Mouse (Mus musculus) embryonic facial prominence, embryonic 12.5 days (tissue): ENCODE measurements around the gene Mad1l1. TPM values are rescaled to one million over a fixed set of nuclear protein-coding genes. Genes with fewer than 3 reads are reported as not detected.

Source experiments
- ATAC-seq: fragments of 200-750 bp; cut with Nextera tagmentation; 2 replicates; pipeline ENCODE4 v1.8.0; 2017; ENCODE audit not compliant: insufficient number of reproducible peaks, insufficient read depth, low FRiP score, low TSS enrichment
- H3K27ac ChIP-seq: fragments of 300-500 bp; sonication (generic); 2 replicates; pipeline ENCODE4 v1.5.1; 2016; ENCODE audit warnings: mild to moderate bottlenecking
- H3K27me3 ChIP-seq: fragments of 300-500 bp; sonication (generic); 2 replicates; pipeline ENCODE4 v1.6.1; 2016; ENCODE audit warnings: mild to moderate bottlenecking, moderate library complexity
- H3K36me3 ChIP-seq: fragments of 300-500 bp; sonication (generic); 2 replicates; pipeline ENCODE4 v1.6.1; 2016; ENCODE audit warnings: mild to moderate bottlenecking
- H3K4me1 ChIP-seq: fragments of 300-500 bp; sonication (generic); 2 replicates; pipeline ENCODE4 v1.6.1; 2016
- H3K4me2 ChIP-seq: fragments of 300-500 bp; sonication (generic); replicated peaks from 2 replicates; pipeline ENCODE4 v1.6.1; 2016; ENCODE audit warnings: mild to moderate bottlenecking, moderate library complexity
- H3K4me3 ChIP-seq: fragments of 300-500 bp; sonication (generic); 2 replicates; pipeline ENCODE4 v1.5.1; 2016; ENCODE audit warnings: mild to moderate bottlenecking
- H3K9ac ChIP-seq: fragments of 300-500 bp; sonication (generic); 2 replicates; pipeline ENCODE4 v1.6.1; 2016; ENCODE audit warnings: mild to moderate bottlenecking, moderate library complexity
- H3K9me3 ChIP-seq: fragments of 300-500 bp; sonication (generic); 2 replicates; pipeline ENCODE4 v1.6.1; 2016; ENCODE audit warnings: mild to moderate bottlenecking, moderate library complexity
- WGBS: fragments of 180-500 bp; shearing (Covaris S2); methylation state at CpG from one replicate; pipeline ENCODE4 v1.1.7; 2016; 5-methylcytosine and 5-hydroxymethylcytosine counted together
- polyA plus RNA-seq: library from polyadenylated mRNA; unstranded; fragments of >200 nt; fragmentation: Nextera tagmentation; extraction: Ambion mirVana; gene quantifications from 2 replicates; pipeline ENCODE4 v1.2.1, GENCODE M21; 2016

Mad1l1 gene
- polyA plus RNA-seq, 1 experiment from 2014 or later = 56.3 TPM

- no peaks in the 10 kb centered on the region for H3K9me3 ChIP-seq
- H3K4me2 ChIP-seq = no peak overlapping the region
- 92% methylated on average over 5 of the region's 5 CpGs for WGBS
- no peak overlapping the region for H3K27ac ChIP-seq
- peaks cover 34% of the 10 kb centered on the region for H3K36me3 ChIP-seq
- H3K4me3 ChIP-seq = no peak overlapping the region
- no peaks in the 10 kb centered on the region for H3K27me3 ChIP-seq
- ATAC-seq = no peak
- H3K9ac ChIP-seq = no peak overlapping the region
- no peaks in the 10 kb centered on the region for H3K4me1 ChIP-seq
These were observed 63.9 kb downstream of the Mad1l1 start for GRCm38 (mm10) chr5:140257439-140257838.

DNA sequence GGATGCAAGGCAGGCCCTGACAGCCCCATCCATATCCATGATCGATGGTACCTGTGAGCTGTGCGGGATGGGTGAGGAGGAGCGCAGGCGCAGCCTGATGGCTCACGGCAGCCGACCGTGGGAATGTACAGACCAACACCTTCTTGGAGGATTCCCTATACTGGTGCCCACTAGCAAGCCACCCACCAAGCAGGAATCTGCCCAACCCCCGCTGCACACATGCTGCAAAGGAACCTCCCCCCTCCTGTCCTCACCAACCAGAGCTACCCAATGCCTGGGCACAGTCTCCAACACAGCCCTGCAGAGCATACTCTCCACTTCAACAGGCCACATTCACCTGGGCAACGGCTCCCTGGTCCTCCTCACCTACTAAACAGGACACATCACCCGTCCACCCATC, 64.7 kb downstream of the Mad1l1 start:
- H3K4me2 ChIP-seq = no peak overlapping the region
- H3K4me1 ChIP-seq = no peaks in the 10 kb centered on the region
- no peaks in the 10 kb centered on the region for H3K27me3 ChIP-seq
- H3K4me3 ChIP-seq = no peak overlapping the region
- no peak overlapping the region for H3K27ac ChIP-seq
- no peak overlapping the region for H3K9ac ChIP-seq
- WGBS = 87% methylated on average over 10 of the region's 10 CpGs
- H3K36me3 ChIP-seq = peaks cover 37% of the 10 kb centered on the region
- peak; percentile 22; the same call in 1 of the 2 replicates for ATAC-seq
- H3K9me3 ChIP-seq = no peaks in the 10 kb centered on the region

GRCm38 (mm10) chr5:140255265-140255664, 66.1 kb downstream of the Mad1l1 start:
- no peaks in the 10 kb centered on the region for H3K27me3 ChIP-seq
- no peak overlapping the region for H3K4me2 ChIP-seq
- ATAC-seq = no peak
- H3K4me3 ChIP-seq = no peak overlapping the region
- no peaks in the 10 kb centered on the region for H3K4me1 ChIP-seq
- H3K9me3 ChIP-seq = no peaks in the 10 kb centered on the region
- WGBS = 80% methylated on average over 5 of the region's 5 CpGs
- H3K9ac ChIP-seq = no peak overlapping the region
- peaks cover 31% of the 10 kb centered on the region for H3K36me3 ChIP-seq
- H3K27ac ChIP-seq = no peak overlapping the region

DNA sequence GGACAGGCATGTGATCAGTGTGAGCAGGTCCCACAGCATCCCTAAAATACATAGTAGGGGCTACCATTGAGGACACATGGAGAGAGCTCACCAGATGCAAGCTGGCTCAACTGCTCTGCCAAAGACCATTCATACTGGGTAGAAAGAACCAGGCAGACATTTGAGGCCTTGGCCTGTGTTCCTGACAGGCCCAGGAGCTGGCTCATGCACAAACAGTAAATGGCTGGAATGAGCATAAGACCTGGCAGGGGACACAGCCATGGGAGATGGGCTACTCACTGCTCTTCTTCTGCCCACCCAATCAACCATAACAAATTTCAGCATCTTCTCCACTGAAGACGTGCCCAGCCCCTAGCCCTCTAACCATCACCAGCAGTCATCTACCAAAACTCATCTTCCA, 66.7 kb downstream of the Mad1l1 start:
- H3K36me3 ChIP-seq = peaks cover 27% of the 10 kb centered on the region; the same call in 1 of the 2 replicates
- no peak for ATAC-seq

GRCm38 (mm10) chr5:140251989-140252388, 69.4 kb downstream of the Mad1l1 start:
- Histone ChIP-seq H3K4me3 (no peak overlapping the region), H3K36me3 (peaks cover 21% of the 10 kb centered on the region; the same call in 1 of the 2 replicates), H3K27me3 (no peaks in the 10 kb centered on the region), H3K4me2 (no peak overlapping the region), H3K4me1 (no peaks in the 10 kb centered on the region), H3K9ac (no peak overlapping the region), H3K27ac (no peak overlapping the region), H3K9me3 (no peaks in the 10 kb centered on the region)
- ATAC-seq = no peak
- 98% methylated on average over 2 of the region's 2 CpGs for WGBS

More for the DNA sequence above, 66.7 kb downstream of the Mad1l1 start:
- no peak overlapping the region for H3K27ac ChIP-seq
- H3K9me3 ChIP-seq = no peaks in the 10 kb centered on the region
- no peak overlapping the region for H3K9ac ChIP-seq
- H3K4me1 ChIP-seq = no peaks in the 10 kb centered on the region
- H3K4me3 ChIP-seq = no peak overlapping the region
- WGBS = 94% methylated on average over 1 of the region's 1 CpGs
- H3K27me3 ChIP-seq = no peaks in the 10 kb centered on the region
- H3K4me2 ChIP-seq = no peak overlapping the region

DNA sequence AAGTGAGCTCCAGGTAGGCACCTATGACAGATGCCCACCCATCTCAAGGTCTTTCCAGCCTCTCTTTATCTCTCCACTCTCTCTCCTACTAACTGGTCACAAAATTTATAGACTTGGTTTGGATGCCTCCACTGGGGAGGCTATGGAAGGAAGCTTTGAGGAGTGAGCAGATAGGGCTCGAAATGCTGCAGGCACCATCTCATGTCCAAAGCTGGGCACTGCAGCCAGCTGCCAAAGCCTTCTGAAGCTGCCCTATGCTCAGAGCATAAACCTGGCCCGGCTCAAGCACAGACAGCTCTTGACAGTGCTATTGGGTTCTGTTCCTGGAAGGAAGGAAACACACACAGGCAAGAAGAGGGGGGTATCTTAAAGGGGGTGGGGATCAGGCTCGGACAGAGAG, 71.0 kb downstream of the Mad1l1 start:
- Histone ChIP-seq H3K4me1 (no peaks in the 10 kb centered on the region), H3K9me3 (no peaks in the 10 kb centered on the region), H3K9ac (no peak overlapping the region), H3K36me3 (peaks cover 9% of the 10 kb centered on the region; the same call in 1 of the 2 replicates), H3K27me3 (no peaks in the 10 kb centered on the region), H3K27ac (no peak overlapping the region), H3K4me2 (no peak overlapping the region), H3K4me3 (no peak overlapping the region)
- ATAC-seq = no peak
- 82% methylated on average over 3 of the region's 3 CpGs for WGBS

DNA sequence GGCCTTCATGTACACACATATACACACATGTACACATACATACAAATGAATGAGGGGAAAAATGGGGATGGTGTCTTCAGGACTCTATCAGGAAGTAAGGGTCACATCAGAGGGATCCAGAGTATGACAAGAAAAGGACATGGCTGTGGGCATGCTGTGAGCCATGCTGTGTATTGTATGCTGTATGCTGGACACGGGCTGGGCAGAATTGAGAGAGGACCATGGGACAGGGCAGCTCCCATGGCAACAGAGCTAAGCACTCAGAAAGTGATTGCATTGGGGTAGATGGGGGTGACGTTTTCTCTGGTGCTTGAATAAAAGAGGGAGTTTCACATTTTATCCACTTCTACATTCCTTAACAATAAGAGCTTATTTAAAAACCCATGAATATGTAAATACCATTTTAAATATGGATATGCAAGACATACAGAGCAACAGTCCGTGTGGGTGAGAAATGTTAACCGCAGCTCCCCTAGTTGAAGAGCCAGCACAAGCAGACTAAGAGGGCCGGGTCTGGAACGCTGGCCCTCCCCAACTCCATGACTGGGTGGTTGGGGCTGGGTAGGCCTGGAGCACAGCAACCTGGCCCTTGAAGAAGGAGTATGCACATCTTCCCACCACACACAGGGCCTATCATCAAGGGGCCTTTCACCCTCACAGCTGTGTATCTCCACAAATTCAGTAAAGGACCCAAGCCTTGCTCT, 71.8 kb downstream of the Mad1l1 start:
- no peaks in the 10 kb centered on the region for H3K27me3 ChIP-seq
- peaks cover 9% of the 10 kb centered on the region; the same call in 1 of the 2 replicates for H3K36me3 ChIP-seq
- no peak overlapping the region for H3K27ac ChIP-seq
- 88% methylated on average over 6 of the region's 6 CpGs for WGBS
- no peak overlapping the region for H3K4me2 ChIP-seq
- no peak overlapping the region for H3K9ac ChIP-seq
- no peaks in the 10 kb centered on the region for H3K4me1 ChIP-seq
- no peaks in the 10 kb centered on the region for H3K9me3 ChIP-seq
- no peak for ATAC-seq
- H3K4me3 ChIP-seq = no peak overlapping the region

DNA sequence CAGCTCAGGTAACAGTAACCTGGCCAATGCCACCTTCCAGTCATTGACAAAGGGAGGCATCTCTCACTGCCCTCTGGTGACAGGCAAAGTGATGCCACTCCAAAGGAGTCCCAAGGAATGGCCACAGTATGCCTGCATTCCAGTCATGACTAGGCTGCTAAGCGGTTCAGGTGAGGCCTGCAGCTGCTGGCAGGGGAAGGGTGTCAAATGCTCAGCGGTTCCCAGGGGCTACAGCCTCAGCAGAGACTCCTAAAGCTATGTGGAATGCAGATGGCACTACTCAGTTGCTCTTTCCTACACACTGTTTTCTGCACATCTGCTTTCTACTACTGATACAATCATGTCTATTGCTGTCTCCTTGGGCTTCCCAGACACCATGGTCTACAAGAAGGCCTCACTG, 73.3 kb downstream of the Mad1l1 start:
- Histone ChIP-seq H3K27ac (no peak overlapping the region), H3K9ac (no peak overlapping the region), H3K27me3 (no peaks in the 10 kb centered on the region), H3K4me3 (no peak overlapping the region), H3K4me2 (no peak overlapping the region), H3K4me1 (no peaks in the 10 kb centered on the region), H3K9me3 (no peaks in the 10 kb centered on the region), H3K36me3 (peaks cover 6% of the 10 kb centered on the region; the same call in 1 of the 2 replicates)
- WGBS = 79% methylated on average over 2 of the region's 2 CpGs
- ATAC-seq = no peak

- 84% methylated on average over 3 of the region's 3 CpGs for WGBS
- no peak overlapping the region for H3K4me2 ChIP-seq
- 0 out of 2 replicates have a peak, but pooled peaks cover 8% of the 10 kb centered on the region for H3K36me3 ChIP-seq
- H3K4me1 ChIP-seq = no peaks in the 10 kb centered on the region
- ATAC-seq = no peak
- H3K9ac ChIP-seq = no peak overlapping the region
- H3K9me3 ChIP-seq = no peaks in the 10 kb centered on the region
- no peak overlapping the region for H3K4me3 ChIP-seq
- no peaks in the 10 kb centered on the region for H3K27me3 ChIP-seq
- H3K27ac ChIP-seq = no peak overlapping the region
These were observed 81.1 kb downstream of the Mad1l1 start for GRCm38 (mm10) chr5:140240235-140240634.

DNA sequence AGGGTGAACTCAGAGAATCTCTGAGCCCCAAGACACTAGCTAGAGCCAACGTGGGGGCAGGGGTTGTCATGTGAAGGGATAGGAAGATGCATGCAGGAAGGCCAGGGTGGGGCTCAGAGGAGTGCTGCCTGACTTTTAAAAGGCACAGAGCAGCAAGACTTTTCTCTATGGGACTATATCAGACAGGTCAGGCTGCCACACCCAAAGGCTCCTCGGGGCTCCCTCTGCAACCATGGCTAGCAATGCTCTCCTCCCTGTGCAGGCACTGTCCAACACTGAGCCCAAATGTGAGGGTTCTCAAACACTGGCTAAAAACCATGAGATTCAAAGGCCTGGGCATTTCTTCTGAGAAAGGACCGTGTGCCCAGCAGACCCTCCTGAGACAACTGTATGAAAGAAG, 82.5 kb downstream of the Mad1l1 start:
- H3K9me3 ChIP-seq = no peaks in the 10 kb centered on the region
- 67% methylated on average over 3 of the region's 3 CpGs for WGBS
- no peak for ATAC-seq
- H3K9ac ChIP-seq = no peak overlapping the region
- H3K4me2 ChIP-seq = no peak overlapping the region
- no peaks in the 10 kb centered on the region for H3K27me3 ChIP-seq
- H3K4me3 ChIP-seq = no peak overlapping the region
- H3K36me3 ChIP-seq = 0 out of 2 replicates have a peak, but pooled peaks cover 8% of the 10 kb centered on the region
- H3K4me1 ChIP-seq = no peaks in the 10 kb centered on the region
- no peak overlapping the region for H3K27ac ChIP-seq

DNA sequence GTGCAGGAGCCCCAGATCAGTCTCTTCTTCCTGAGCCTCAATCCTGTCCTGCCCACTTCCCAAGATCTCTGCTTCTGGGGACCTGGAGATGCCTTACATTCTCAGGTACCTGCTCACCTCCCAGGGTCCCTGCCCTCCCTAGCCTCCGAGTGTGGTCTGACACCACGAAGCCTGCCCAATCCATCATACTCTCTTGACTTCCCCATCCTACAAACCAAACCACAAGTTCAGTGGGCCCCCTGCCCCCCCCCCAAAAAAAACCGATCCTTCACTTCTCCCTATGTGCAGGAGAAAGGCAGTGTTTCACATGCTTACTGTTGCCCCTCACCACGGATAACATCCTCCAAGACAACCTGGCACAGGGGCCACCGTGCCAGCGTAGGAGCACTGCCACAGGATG, 90.5 kb downstream of the Mad1l1 start:
- no peak overlapping the region for H3K9ac ChIP-seq
- WGBS = 89% methylated on average over 6 of the region's 6 CpGs
- no peak overlapping the region for H3K27ac ChIP-seq
- no peak overlapping the region for H3K4me3 ChIP-seq
- H3K36me3 ChIP-seq = no peaks in the 10 kb centered on the region
- H3K27me3 ChIP-seq = no peaks in the 10 kb centered on the region
- no peaks in the 10 kb centered on the region for H3K9me3 ChIP-seq
- no peaks in the 10 kb centered on the region for H3K4me1 ChIP-seq
- no peak for ATAC-seq
- no peak overlapping the region for H3K4me2 ChIP-seq

GRCm38 (mm10) chr5:140228306-140228705, 93.0 kb downstream of the Mad1l1 start:
- no peak overlapping the region for H3K4me2 ChIP-seq
- H3K4me1 ChIP-seq = 0 out of 2 replicates have a peak, but pooled peaks cover 6% of the 10 kb centered on the region
- H3K27me3 ChIP-seq = no peaks in the 10 kb centered on the region
- H3K27ac ChIP-seq = no peak overlapping the region
- no peak overlapping the region for H3K4me3 ChIP-seq
- 90% methylated on average over 3 of the region's 3 CpGs for WGBS
- H3K9ac ChIP-seq = no peak overlapping the region
- H3K36me3 ChIP-seq = no peaks in the 10 kb centered on the region
- no peak for ATAC-seq
- no peaks in the 10 kb centered on the region for H3K9me3 ChIP-seq
